ENCODE assay signal across 16 mouse cellular contexts in genomic region chr2:72045024-72045423, GRCm38 (mm10).
"Had no signal": no experiment of that assay in that cellular context is flagged by ENCODE, and none has a peak within 500 bp of the region (broad histone marks: within the 10 kb centered on the region; RNA-seq: fewer than 3 reads in every experiment).

No protein-coding gene starts in this region.

- ATAC-seq: lung, postnatal 0 days; midbrain, embryonic 13.5 days; midbrain, embryonic 15.5 days had no signal

- H3K4me3 ChIP-seq: lung, embryonic 15.5 days; megakaryocyte, embryonic 14.5 days; midbrain, embryonic 13.5 days; midbrain, embryonic 15.5 days; stomach, embryonic 15.5 days had no signal

- H3K4me2 ChIP-seq: lung, embryonic 15.5 days; midbrain, embryonic 11.5 days; midbrain, embryonic 13.5 days; midbrain, embryonic 15.5 days; stomach, embryonic 15.5 days had no signal

- DNase-seq: lung, adult 2 months; lung, postnatal 14 days; lung, postnatal 36 days; right cerebral cortex, postnatal 14 days; thymus, adult 2 months; thymus, postnatal 25 days; thymus, postnatal 4 days had no signal

- H3K27me3 ChIP-seq: lung, embryonic 15.5 days; midbrain, embryonic 15.5 days; stomach, embryonic 15.5 days had no signal

- H3K27ac ChIP-seq: lung, embryonic 15.5 days; macrophage; midbrain, embryonic 13.5 days; midbrain, embryonic 15.5 days; stomach, embryonic 15.5 days; stomach, postnatal 0 days had no signal

- H3K36me3 ChIP-seq: lung, embryonic 15.5 days; midbrain, embryonic 13.5 days; midbrain, embryonic 15.5 days; stomach, embryonic 15.5 days had no signal

- H3K9ac ChIP-seq: lung, embryonic 15.5 days; midbrain, embryonic 13.5 days; midbrain, embryonic 15.5 days; stomach, embryonic 15.5 days had no signal

- H3K9me3 ChIP-seq: lung, embryonic 15.5 days; midbrain, embryonic 13.5 days; midbrain, embryonic 15.5 days; stomach, embryonic 15.5 days had no signal

- H3K4me1 ChIP-seq: megakaryocyte, embryonic 14.5 days; midbrain, embryonic 13.5 days; stomach, embryonic 15.5 days had no signal
